Mouse (Mus musculus) thymus, adult 2 months (tissue): ENCODE data around the gene Cmc1.

Experiments
- CTCF ChIP-seq: fragments of 200-500 bp; IDR thresholded peaks from 2 replicates; pipeline ENCODE4 v1.5.1; 2012; ENCODE audit warnings: mild to moderate bottlenecking, control low read depth, low read length, moderate library complexity, borderline replicate concordance; ENCODE audit not compliant: control insufficient read depth, poor library complexity, insufficient read depth; ENCODE audit errors: extremely low read depth
- POLR2A ChIP-seq: fragments of 200-500 bp; IDR thresholded peaks from 2 replicates; pipeline ENCODE4 v1.6.1; 2012; ENCODE audit warnings: mild to moderate bottlenecking, low read length, control low read depth, moderate library complexity; ENCODE audit not compliant: control insufficient read depth, poor library complexity, insufficient read depth; ENCODE audit errors: extremely low read depth

DNA sequence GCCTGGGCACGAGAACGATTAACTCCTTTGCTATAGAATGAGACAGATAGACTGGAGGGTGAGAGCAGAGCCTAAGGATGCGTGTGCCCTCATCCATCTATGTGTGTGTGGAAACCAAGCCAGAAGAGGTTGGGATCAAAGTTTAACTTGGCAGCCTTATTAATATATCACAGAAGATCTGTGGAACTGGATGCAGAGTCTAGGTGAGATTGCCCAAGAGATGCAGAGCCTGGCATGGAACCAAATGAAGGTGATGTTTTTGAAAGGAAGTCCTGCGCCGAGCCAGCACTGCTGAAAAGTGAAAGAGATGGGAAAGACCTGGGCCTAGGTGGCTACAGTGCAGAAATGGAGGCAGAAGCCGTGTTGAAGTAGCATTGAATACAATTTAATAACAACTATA, 11.6 kb upstream of the Cmc1 start:
- TF ChIP-seq CTCF (no peak), POLR2A (no peak)
